Mouse (Mus musculus): ENCODE results near the gene Hrnr. TPM values are rescaled to one million over a fixed set of nuclear protein-coding genes. Genes with fewer than 3 reads are reported as not detected.

The Hrnr gene
- polyA plus RNA-seq, 1 experiment from 2014 or later, result 0.04 TPM

DNA sequence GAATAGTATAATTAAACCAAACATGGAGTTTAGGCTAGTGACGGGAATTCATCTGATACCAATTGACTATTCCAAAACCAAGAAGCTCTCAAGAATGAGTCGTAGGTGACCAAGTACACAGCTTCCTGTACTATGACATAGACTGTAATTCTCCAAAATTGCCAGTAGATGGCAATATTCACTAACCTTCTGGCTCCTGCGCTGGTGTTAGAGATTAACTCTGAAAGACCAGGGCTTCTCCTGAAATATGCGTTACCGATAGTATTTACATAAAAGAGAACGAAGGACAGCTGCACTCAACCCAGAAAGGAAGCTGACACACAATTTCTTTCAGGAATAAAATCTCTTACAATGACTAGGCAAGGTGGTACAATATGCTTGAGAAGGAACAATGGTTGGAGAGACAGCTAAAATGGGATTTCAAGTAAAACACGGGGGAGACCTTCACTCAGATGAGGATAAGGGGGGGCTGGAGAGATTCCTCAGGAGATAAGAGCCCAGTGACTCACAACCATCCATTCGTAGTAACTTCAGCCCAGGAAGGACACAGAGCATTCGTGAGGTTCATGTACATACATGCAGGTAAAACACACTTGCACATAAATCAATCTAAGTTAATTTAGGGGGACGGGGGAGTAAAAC, 42.5 kb downstream of the Hrnr start:
- no peaks in the 10 kb centered on the region for H3K9me3 ChIP-seq (replicated peaks)
- H3K36me3 ChIP-seq, result no peaks in the 10 kb centered on the region
- H3K9ac ChIP-seq, result no peak overlapping the region
- H3K4me2 ChIP-seq, result peak overlapping the region; percentile 18; the same call in 1 of the 2 replicates
- H3K4me3 ChIP-seq, result no peak overlapping the region
- no peak for ATAC-seq (replicated peaks; ENCODE audit: insufficient number of reproducible peaks, insufficient read depth, low FRiP score, low read depth)
- no peak overlapping the region for H3K27ac ChIP-seq
- 11% methylated on average over 10 of the region's 10 CpGs for WGBS
- H3K4me1 ChIP-seq (replicated peaks), result no peaks in the 10 kb centered on the region
- no peaks in the 10 kb centered on the region for H3K27me3 ChIP-seq

- ATAC-seq (replicated peaks; ENCODE audit: insufficient number of reproducible peaks, insufficient read depth, low FRiP score, low read depth), result no peak
- Histone ChIP-seq H3K27ac (no peak overlapping the region), H3K4me2 (no peak overlapping the region), H3K9ac (no peak overlapping the region), H3K9me3 (replicated peaks) (no peaks in the 10 kb centered on the region), H3K27me3 (no peaks in the 10 kb centered on the region), H3K4me3 (no peak overlapping the region), H3K4me1 (replicated peaks) (no peaks in the 10 kb centered on the region), H3K36me3 (no peaks in the 10 kb centered on the region)
- WGBS, result 41% methylated on average over 3 of the region's 3 CpGs
Measured at GRCm38 (mm10) chr3:93366966-93367575, 47.5 kb downstream of the Hrnr start.

GRCm38 (mm10) chr3:93368171-93368570, 48.6 kb downstream of the Hrnr start:
- H3K9me3 ChIP-seq (replicated peaks), result no peaks in the 10 kb centered on the region
- 47% methylated on average over 1 of the region's 1 CpGs for WGBS
- no peak overlapping the region for H3K9ac ChIP-seq
- no peaks in the 10 kb centered on the region for H3K27me3 ChIP-seq
- ATAC-seq (replicated peaks; ENCODE audit: insufficient number of reproducible peaks, insufficient read depth, low FRiP score, low read depth), result no peak
- no peaks in the 10 kb centered on the region for H3K4me1 ChIP-seq (replicated peaks)
- no peak overlapping the region for H3K4me2 ChIP-seq
- no peak overlapping the region for H3K4me3 ChIP-seq
- H3K36me3 ChIP-seq, result no peaks in the 10 kb centered on the region
- H3K27ac ChIP-seq, result no peak overlapping the region

GRCm38 (mm10) chr3:93373416-93373815, 53.9 kb downstream of the Hrnr start:
- Histone ChIP-seq H3K4me1 (replicated peaks) (no peaks in the 10 kb centered on the region), H3K36me3 (no peaks in the 10 kb centered on the region), H3K27me3 (no peaks in the 10 kb centered on the region), H3K4me3 (no peak overlapping the region), H3K27ac (no peak overlapping the region), H3K9ac (no peak overlapping the region), H3K4me2 (no peak overlapping the region), H3K9me3 (replicated peaks) (no peaks in the 10 kb centered on the region)
- no peak for ATAC-seq (replicated peaks; ENCODE audit: insufficient number of reproducible peaks, insufficient read depth, low FRiP score, low read depth)
- 64% methylated on average over 6 of the region's 6 CpGs for WGBS

DNA sequence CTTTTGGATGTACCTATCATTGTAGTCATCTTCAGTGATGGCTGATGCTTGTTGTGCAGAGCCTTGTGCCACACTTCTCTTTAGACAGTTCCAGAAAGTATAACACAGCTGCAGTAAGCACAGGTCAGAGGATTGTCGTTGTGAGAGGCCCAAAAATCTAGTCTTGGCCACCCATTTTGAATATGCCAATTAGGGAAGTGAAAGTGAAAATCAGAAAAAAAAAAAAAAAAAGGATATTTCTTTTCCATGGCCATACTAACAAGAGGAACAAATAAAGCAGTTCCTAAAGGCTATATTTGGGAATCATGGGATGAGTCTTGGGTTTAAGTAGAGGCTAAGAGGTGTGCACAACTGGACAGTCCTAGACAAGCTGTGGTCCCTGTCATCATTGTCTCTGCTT, 55.6 kb downstream of the Hrnr start:
- Histone ChIP-seq H3K4me1 (replicated peaks) (no peaks in the 10 kb centered on the region), H3K36me3 (no peaks in the 10 kb centered on the region), H3K27me3 (no peaks in the 10 kb centered on the region), H3K9me3 (replicated peaks) (no peaks in the 10 kb centered on the region), H3K27ac (no peak overlapping the region), H3K9ac (no peak overlapping the region), H3K4me3 (no peak overlapping the region), H3K4me2 (no peak overlapping the region)
- ATAC-seq (replicated peaks; ENCODE audit: insufficient number of reproducible peaks, insufficient read depth, low FRiP score, low read depth), result no peak
- WGBS, result 61% methylated on average over 1 of the region's 1 CpGs

GRCm38 (mm10) chr3:93375601-93376000, 56.1 kb downstream of the Hrnr start:
- Histone ChIP-seq H3K4me2 (no peak overlapping the region), H3K27me3 (no peaks in the 10 kb centered on the region), H3K36me3 (no peaks in the 10 kb centered on the region), H3K27ac (no peak overlapping the region), H3K4me3 (no peak overlapping the region), H3K4me1 (replicated peaks) (no peaks in the 10 kb centered on the region), H3K9me3 (replicated peaks) (no peaks in the 10 kb centered on the region), H3K9ac (no peak overlapping the region)
- ATAC-seq (replicated peaks; ENCODE audit: insufficient number of reproducible peaks, insufficient read depth, low FRiP score, low read depth), result no peak
- WGBS, result 78% methylated on average over 5 of the region's 5 CpGs

DNA sequence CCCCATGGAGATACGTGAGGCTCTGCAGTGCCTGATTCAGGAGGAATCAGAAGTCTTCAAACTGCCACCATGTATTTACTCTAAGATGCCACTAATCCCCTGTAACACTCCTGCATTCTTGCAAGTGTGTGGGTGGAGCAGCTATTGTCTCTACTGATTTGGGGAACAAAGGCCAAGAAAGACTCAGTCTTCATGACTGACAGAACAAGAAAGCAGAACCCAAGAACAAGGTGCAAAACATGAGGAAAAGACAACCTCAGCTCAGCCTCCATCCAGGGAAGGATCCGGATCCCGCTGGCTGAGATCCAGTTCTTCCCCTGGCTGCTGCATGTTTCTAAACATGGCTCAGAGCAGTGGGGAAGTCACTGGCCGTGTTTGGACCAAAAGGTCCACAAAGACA, 58.6 kb downstream of the Hrnr start:
- H3K9me3 ChIP-seq (replicated peaks), result no peaks in the 10 kb centered on the region
- 62% methylated on average over 4 of the region's 4 CpGs for WGBS
- H3K9ac ChIP-seq, result no peak overlapping the region
- H3K36me3 ChIP-seq, result no peaks in the 10 kb centered on the region
- H3K27ac ChIP-seq, result no peak overlapping the region
- no peak for ATAC-seq (replicated peaks; ENCODE audit: insufficient number of reproducible peaks, insufficient read depth, low FRiP score, low read depth)
- no peak overlapping the region for H3K4me2 ChIP-seq
- H3K4me1 ChIP-seq (replicated peaks), result no peaks in the 10 kb centered on the region
- H3K4me3 ChIP-seq, result no peak overlapping the region
- H3K27me3 ChIP-seq, result no peaks in the 10 kb centered on the region

Other genes starting within 250 kb of the Hrnr start
- not detected in 2 replicates for gene Crnn, start 175.0 kb upstream of the Hrnr start, polyA plus RNA-seq (2015; fragmentation: Nextera tagmentation; extraction: Ambion mirVana)
- not detected in 2 replicates for gene Flg2, start 122.5 kb upstream of the Hrnr start, polyA plus RNA-seq (2015; fragmentation: Nextera tagmentation; extraction: Ambion mirVana)
- not detected in 2 replicates for gene Flg, start 46.2 kb upstream of the Hrnr start, polyA plus RNA-seq (2015; fragmentation: Nextera tagmentation; extraction: Ambion mirVana)
- gene Rptn, start 74.0 kb downstream of the Hrnr start, polyA plus RNA-seq (2015; fragmentation: Nextera tagmentation; extraction: Ambion mirVana), result not detected in 2 replicates
- 0.53 and 0.67 TPM in 2 replicates for gene Tchh, start 122.6 kb downstream of the Hrnr start, polyA plus RNA-seq (2015; fragmentation: Nextera tagmentation; extraction: Ambion mirVana)
- gene Tchhl1, start 149.0 kb downstream of the Hrnr start, polyA plus RNA-seq (2015; fragmentation: Nextera tagmentation; extraction: Ambion mirVana), result not detected in 2 replicates
- 878 and 910 TPM in 2 replicates for gene S100a11, start 200.7 kb downstream of the Hrnr start, polyA plus RNA-seq (2015; fragmentation: Nextera tagmentation; extraction: Ambion mirVana)
- gene S100a10, start 235.3 kb downstream of the Hrnr start, polyA plus RNA-seq (2015; fragmentation: Nextera tagmentation; extraction: Ambion mirVana), result 249 and 250 TPM in 2 replicates